Mouse (Mus musculus) forebrain, embryonic 12.5 days (tissue): ENCODE results near the gene Zfp988. TPM values are rescaled to one million over a fixed set of nuclear protein-coding genes. Genes with fewer than 3 reads are reported as not detected.
"Not testable (repeated sequence)": the region's sequence is repeated elsewhere in the genome, so short reads cannot be mapped to it uniquely, and the experiment has no call there.

ENCODE experiments used
- ATAC-seq: fragments of 200-750 bp; cut with Nextera tagmentation; 2 replicates; pipeline ENCODE4 v1.8.0; 2017; ENCODE audit warnings: moderate TSS enrichment; ENCODE audit not compliant: low FRiP score
- H3K27ac ChIP-seq: fragments of 300-500 bp; sonication (generic); 2 replicates; pipeline ENCODE4 v1.5.1; 2016; ENCODE audit warnings: mild to moderate bottlenecking
- H3K27me3 ChIP-seq: fragments of 300-500 bp; sonication (generic); 2 replicates; pipeline ENCODE4 v1.6.1; 2016; ENCODE audit warnings: mild to moderate bottlenecking
- H3K36me3 ChIP-seq: fragments of 300-500 bp; sonication (generic); replicated peaks from 2 replicates; pipeline ENCODE4 v1.6.1; 2016; ENCODE audit warnings: mild to moderate bottlenecking
- H3K4me1 ChIP-seq: fragments of 300-500 bp; sonication (generic); 2 replicates; pipeline ENCODE4 v1.6.1; 2016
- H3K4me2 ChIP-seq: fragments of 300-500 bp; sonication (generic); 2 replicates; pipeline ENCODE4 v1.6.1; 2016; ENCODE audit warnings: mild to moderate bottlenecking, moderate library complexity
- H3K4me3 ChIP-seq: fragments of 300-500 bp; sonication (generic); replicated peaks from 2 replicates; pipeline ENCODE4 v1.5.1; 2016; ENCODE audit warnings: mild to moderate bottlenecking
- H3K9ac ChIP-seq: fragments of 300-500 bp; sonication (generic); 2 replicates; pipeline ENCODE4 v1.6.1; 2016; ENCODE audit warnings: mild to moderate bottlenecking
- H3K9me3 ChIP-seq: fragments of 300-500 bp; sonication (generic); 2 replicates; pipeline ENCODE4 v1.6.1; 2016
- WGBS: fragments of 180-500 bp; shearing (Covaris S2); methylation state at CpG from one replicate; pipeline ENCODE4 v1.1.7; 2016; 5-methylcytosine and 5-hydroxymethylcytosine counted together
- polyA plus RNA-seq: library from polyadenylated mRNA; unstranded; fragments of >200 nt; fragmentation: Nextera tagmentation; extraction: Ambion mirVana; gene quantifications from 2 replicates; pipeline ENCODE4 v1.2.1, GENCODE M21; 2016

The Zfp988 gene
- polyA plus RNA-seq, 1 experiment from 2014 or later: 0.19 TPM

GRCm38 (mm10) chr4:147369564-147369963 lies 64.1 kb downstream of the Zfp988 start:
- ATAC-seq: peak; percentile 60

GRCm38 (mm10) chr4:147383199-147383598 lies 77.7 kb downstream of the Zfp988 start:
- not testable (repeated sequence) for H3K4me1 ChIP-seq, H3K4me3 ChIP-seq, H3K9ac ChIP-seq, H3K4me2 ChIP-seq, ATAC-seq, H3K27me3 ChIP-seq, H3K27ac ChIP-seq, H3K9me3 ChIP-seq, H3K36me3 ChIP-seq
- 80% methylated on average over 4 of the region's 4 CpGs for WGBS

More at GRCm38 (mm10) chr4:147369564-147369963, 64.1 kb downstream of the Zfp988 start:
- not testable (repeated sequence) for H3K9me3 ChIP-seq, H3K4me3 ChIP-seq, H3K9ac ChIP-seq, H3K4me2 ChIP-seq, H3K27me3 ChIP-seq, H3K27ac ChIP-seq, H3K36me3 ChIP-seq, H3K4me1 ChIP-seq
- no CpG with 5 or more reads among the region's 2 CpGs for WGBS

Other genes with a start within 250 kb of the Zfp988 start
- 4.1 and 4.3 TPM in 2 replicates for gene Zfp991, start 173.6 kb upstream of the Zfp988 start, polyA plus RNA-seq
- gene Zfp978, start 55.6 kb downstream of the Zfp988 start, polyA plus RNA-seq: not detected in 2 replicates
- 4.5 and 5.5 TPM in 2 replicates for gene Zfp982, start 186.7 kb downstream of the Zfp988 start, polyA plus RNA-seq
- gene Gm16503, start 234.5 kb downstream of the Zfp988 start, polyA plus RNA-seq: 0.26 and 0.46 TPM in 2 replicates
- gene Zfp985, start 247.6 kb downstream of the Zfp988 start, polyA plus RNA-seq: 0.09 TPM in 1 of 2 replicates, not detected in the other